Mouse (Mus musculus) liver, embryonic 14.5 days (tissue): Measurements from ENCODE around the gene Pafah1b3.

Source experiments
- CTCF ChIP-seq: IDR thresholded peaks from 2 replicates; pipeline ENCODE4 v1.5.1; 2016; ENCODE audit warnings: antibody characterized with exemption, low read depth, control low read depth
- EP300 ChIP-seq: IDR thresholded peaks from 2 replicates; pipeline ENCODE4 v1.6.1; 2016; ENCODE audit warnings: antibody characterized with exemption, low read depth

- no peak for TF ChIP-seq CTCF
- TF ChIP-seq EP300: no peak
Measured at GRCm38 (mm10) chr7:25272445-25273258, 25.1 kb downstream of the Pafah1b3 start.
